Mouse (Mus musculus): ENCODE results near the gene Knop1.

DNA sequence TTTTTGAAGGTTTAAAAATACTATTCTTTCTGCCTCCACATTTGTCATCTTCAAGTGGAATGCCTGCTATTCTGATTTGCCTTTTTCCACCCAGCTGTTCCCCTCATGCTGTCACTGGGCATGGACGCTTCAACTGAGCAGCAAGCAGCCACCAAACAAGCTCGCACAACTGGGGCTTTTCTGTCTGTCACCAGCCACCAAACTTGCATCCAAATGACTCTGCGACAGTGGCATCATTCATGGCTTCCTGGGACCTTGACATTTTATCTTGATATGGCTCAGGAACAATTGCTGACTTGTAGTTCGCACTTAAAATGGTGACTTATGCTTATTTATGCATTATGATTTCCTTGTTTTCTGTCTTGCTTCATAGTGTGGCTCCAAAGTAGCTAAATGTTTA, 28.9 kb upstream of the Knop1 start:
- no peak for TF ChIP-seq CTCF (IDR thresholded peaks at IDR 0.05; ENCODE audit: insufficient read depth, low read length)
- TF ChIP-seq POLR2A (IDR thresholded peaks at IDR 0.05; ENCODE audit: borderline replicate concordance, extremely low read depth, low read depth, low read length), result no peak
